Mouse (Mus musculus): ENCODE results near the gene Myo1c. TPM values are rescaled to one million over a fixed set of nuclear protein-coding genes. Genes with fewer than 3 reads are reported as not detected.
A peak's percentile ranks its signal among the peaks of the same experiment; 100 is the strongest.

Myo1c gene
- total RNA-seq, 4 experiments from 2014 or later, result 29.7 to 34.7 (median 32.1) TPM

DNA sequence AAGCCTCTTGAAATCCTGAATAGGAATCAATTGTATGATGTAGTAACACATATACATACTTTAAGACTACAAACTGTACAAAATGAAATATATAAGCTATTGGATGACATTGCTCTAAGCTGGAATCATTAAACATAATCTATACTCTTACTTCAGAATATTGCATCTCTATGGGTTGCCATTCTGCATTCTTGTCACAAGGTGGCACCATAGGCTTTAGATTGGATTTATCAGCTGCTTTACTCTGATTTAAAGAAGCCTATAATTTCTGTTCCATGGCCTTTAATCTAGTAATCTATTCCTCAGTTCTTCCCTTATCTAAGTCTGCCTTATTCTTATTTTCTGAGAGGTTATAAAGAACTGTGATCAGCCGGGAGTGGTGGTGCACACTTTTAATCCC lies 63.6 kb downstream of the Myo1c start:
- DNase-seq (ENCODE audit: low spot score in 2 of 2), result no peak

DNA sequence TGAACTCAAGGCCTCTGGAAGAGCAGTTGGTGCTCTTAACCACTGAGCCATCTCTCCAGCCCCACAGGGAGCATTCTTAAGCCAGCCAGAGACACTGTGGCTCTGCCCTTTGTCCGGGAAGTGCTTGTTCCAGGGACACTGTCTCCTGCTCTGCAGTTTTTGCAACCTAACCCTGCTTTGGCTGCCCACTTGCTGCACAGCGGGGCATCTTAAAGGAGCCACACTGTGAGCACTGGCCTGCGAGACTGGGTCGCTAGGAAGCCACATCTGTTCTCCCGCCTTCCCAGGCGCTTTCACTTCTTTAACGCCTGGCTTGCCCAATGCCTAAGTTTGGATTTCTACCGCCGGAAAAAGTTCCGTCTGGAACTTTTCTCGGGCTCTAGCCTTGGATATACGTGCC lies 65.3 kb downstream of the Myo1c start:
- peak in 1 of 2 experiments; percentile 12 for DNase-seq (ENCODE audit: low spot score in 2 of 2)

DNA sequence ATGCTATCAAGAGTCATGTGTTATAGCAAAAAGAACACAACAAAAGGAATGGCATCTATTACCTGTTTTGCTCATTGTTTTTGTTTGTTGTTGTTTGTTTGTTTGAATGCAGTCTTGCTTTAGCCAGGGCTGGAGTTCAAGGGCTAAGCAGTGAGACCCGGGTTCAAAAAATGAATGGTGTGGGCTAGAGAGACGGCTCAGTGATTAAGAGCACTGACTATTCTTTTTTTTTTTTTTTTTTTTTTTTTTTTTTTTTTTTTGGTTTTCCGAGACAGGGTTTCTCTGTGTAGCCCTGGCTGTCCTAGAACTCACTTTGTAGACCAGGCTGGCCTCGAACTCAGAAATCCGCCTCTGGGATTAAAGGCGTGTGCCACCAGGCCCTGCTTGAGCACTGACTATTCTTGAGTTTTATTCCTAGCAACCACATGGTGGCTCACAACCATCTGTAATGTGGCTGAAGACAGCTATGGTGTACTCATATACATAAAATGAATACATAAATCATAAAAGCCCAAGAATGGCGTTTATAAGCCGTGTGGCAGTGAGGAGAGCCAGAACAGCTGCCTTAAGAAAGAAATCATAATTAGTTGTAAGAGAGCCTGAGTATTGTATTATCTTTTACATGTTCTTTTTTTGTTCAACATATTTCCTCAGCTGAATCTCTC lies 66.5 kb downstream of the Myo1c start:
- no peak for DNase-seq (ENCODE audit: low spot score in 2 of 2)

GRCm38 (mm10) chr11:75722339-75722738 lies 72.0 kb downstream of the Myo1c start:
- DNase-seq (ENCODE audit: low spot score in 2 of 2), result no peak

Other genes starting within 250 kb of the Myo1c start
- 10 to 100 TPM; 21.1 to 74.1 (median 37.8) TPM for gene Serpinf1, start 227.8 kb upstream of the Myo1c start, total RNA-seq (2022)
- under 1 TPM in 1 of 4 experiments, not detected in 3; 0.38 TPM for gene Serpinf2, start 210.9 kb upstream of the Myo1c start, total RNA-seq (2022)
- gene Wdr81, start 195.8 kb upstream of the Myo1c start, total RNA-seq (2022), result 1 to 10 TPM; 5.2 to 7.0 (median 6.2) TPM
- 1 to 10 TPM; 1.9 to 2.9 (median 2.4) TPM for gene Tlcd2, start 188.8 kb upstream of the Myo1c start, total RNA-seq (2022)
- gene Prpf8, start 163.7 kb upstream of the Myo1c start, total RNA-seq (2022), result 10 to 100 TPM; 73.7 to 90.1 (median 78.3) TPM
- gene Rilp, start 140.4 kb upstream of the Myo1c start, total RNA-seq (2022), result 10 to 100 TPM; 28.7 to 34.0 (median 30.9) TPM
- gene Scarf1, start 137.0 kb upstream of the Myo1c start, total RNA-seq (2022), result 1 to 10 TPM; 1.6 to 2.8 (median 2.1) TPM
- 10 to 100 TPM; 22.0 to 28.2 (median 24.4) TPM for gene Slc43a2, start 118.8 kb upstream of the Myo1c start, total RNA-seq (2022)
- 100 to 1,000 TPM; 153 to 214 (median 207) TPM for gene Pitpna, start 62.4 kb upstream of the Myo1c start, total RNA-seq (2022)
- gene Inpp5k, start 19.5 kb upstream of the Myo1c start, total RNA-seq (2022), result 10 to 100 TPM; 20.2 to 25.3 (median 23.6) TPM
- 10 to 100 TPM; 48.7 to 68.4 (median 50.0) TPM for gene Crk, start 28.8 kb downstream of the Myo1c start, total RNA-seq (2022)
- gene Ywhae, start 82.4 kb downstream of the Myo1c start, total RNA-seq (2022), result 100 to 1,000 TPM; 440 to 558 (median 522) TPM
- 1 to 10 TPM in 2 of 4 experiments, under 1 TPM in 2; 0.41 to 1.4 (median 0.78) TPM for gene Doc2b, start 145.5 kb downstream of the Myo1c start, total RNA-seq (2022)